ENCODE assay signal across 31 mouse cellular contexts in the genomic region with DNA sequence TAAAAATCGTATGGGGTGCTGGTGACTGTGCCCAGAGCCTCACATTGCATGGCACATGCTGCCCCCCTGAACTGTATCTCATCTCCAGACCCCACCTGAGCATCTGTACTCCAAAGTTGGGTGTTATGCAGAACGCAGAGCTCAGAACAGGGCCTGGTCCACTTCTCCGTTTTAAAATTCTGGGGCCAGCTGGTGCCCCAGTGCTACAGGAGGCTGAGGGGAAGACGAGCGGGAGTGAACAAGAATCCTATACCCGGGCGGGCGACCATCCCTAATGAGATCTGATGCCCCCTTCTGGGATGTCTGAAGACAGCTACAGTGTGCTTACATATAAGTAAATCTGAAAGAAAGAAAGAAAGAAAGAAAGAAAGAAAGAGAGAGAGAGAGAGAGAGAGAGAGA. TPM values are rescaled to one million over a fixed set of nuclear protein-coding genes. Genes with fewer than 3 reads are reported as not detected.
DNase-seq lines count a peak whose midpoint lies in the region; ATAC-seq and TF ChIP-seq lines count a peak whose summit lies in the region.
"Had no signal": no experiment of that assay in that cellular context is flagged by ENCODE, and none has a peak within 500 bp of the region (broad histone marks: within the 10 kb centered on the region; RNA-seq: fewer than 3 reads in every experiment).

No protein-coding gene starts in this region.

- TF ChIP-seq POLR2A in thymus, adult 2 months (IDR thresholded peaks at IDR 0.05; ENCODE audit: control insufficient read depth, extremely low read depth, insufficient read depth, low read length, poor library complexity), result no peak

- H3K36me3 ChIP-seq in kidney, postnatal 0 days (ENCODE audit: insufficient read depth, low read length), result no peaks in the 10 kb centered on the region
- H3K36me3 ChIP-seq in thymus, adult 2 months (ENCODE audit: control insufficient read depth, insufficient read depth, low read length), result peaks cover 3% of the 10 kb centered on the region; the same call in 1 of the 2 replicates
- H3K36me3 ChIP-seq: embryonic facial prominence, embryonic 10.5 days; embryonic facial prominence, embryonic 13.5 days; forebrain, embryonic 12.5 days; forebrain, embryonic 15.5 days; G1E; hindbrain, embryonic 10.5 days; hindbrain, embryonic 13.5 days had no signal

- H3K4me1 ChIP-seq in kidney, postnatal 0 days (replicated peaks; ENCODE audit: insufficient read depth, low read length), result no peaks in the 10 kb centered on the region
- H3K4me1 ChIP-seq in thymus, adult 2 months (replicated peaks; ENCODE audit: control insufficient read depth, insufficient read depth, low read length), result peaks cover 64% of the 10 kb centered on the region
- H3K4me1 ChIP-seq: forebrain, embryonic 15.5 days had no signal

- no peak overlapping the region for H3K4me3 ChIP-seq in gastrocnemius, adult 2 months
- no peak overlapping the region for H3K4me3 ChIP-seq in kidney, postnatal 0 days (replicated peaks; ENCODE audit: low read depth, low read length)
- H3K4me3 ChIP-seq in thymus, adult 2 months (ENCODE audit: control insufficient read depth, insufficient read depth, low read length), result no peak overlapping the region
- H3K4me3 ChIP-seq: embryonic facial prominence, embryonic 10.5 days; embryonic facial prominence, embryonic 13.5 days; erythroblast, embryonic 14.5 days; forebrain, embryonic 12.5 days; forebrain, embryonic 15.5 days; hindbrain, embryonic 10.5 days; hindbrain, embryonic 13.5 days had no signal

- H3K27ac ChIP-seq in gastrocnemius, adult 2 months, result no peak overlapping the region
- no peak overlapping the region for H3K27ac ChIP-seq in kidney, postnatal 0 days
- peak overlapping the region; percentile 96 for H3K27ac ChIP-seq in thymus, adult 2 months (ENCODE audit: control insufficient read depth, insufficient read depth, low read length)
- H3K27ac ChIP-seq: embryonic facial prominence, embryonic 10.5 days; embryonic facial prominence, embryonic 13.5 days; forebrain, embryonic 12.5 days; forebrain, embryonic 15.5 days; hindbrain, embryonic 10.5 days; hindbrain, embryonic 13.5 days had no signal

- H3K27me3 ChIP-seq in kidney, postnatal 0 days (ENCODE audit: insufficient read depth, low read length), result no peaks in the 10 kb centered on the region
- no peaks in the 10 kb centered on the region for H3K27me3 ChIP-seq in thymus, adult 2 months (ENCODE audit: control insufficient read depth, insufficient read depth, low read length)
- H3K27me3 ChIP-seq: embryonic facial prominence, embryonic 13.5 days; forebrain, embryonic 12.5 days; forebrain, embryonic 15.5 days; Patski had no signal

- no peak overlapping the region for H3K9ac ChIP-seq in kidney, postnatal 0 days (ENCODE audit: low read depth, low read length)
- H3K9ac ChIP-seq: embryonic facial prominence, embryonic 13.5 days; forebrain, embryonic 12.5 days; forebrain, embryonic 15.5 days; hindbrain, embryonic 13.5 days had no signal

- peak; percentile 25; the same call in 1 of the 2 replicates for TF ChIP-seq CTCF in gastrocnemius, adult 2 months (IDR thresholded peaks at IDR 0.05)
- TF ChIP-seq CTCF in kidney, postnatal 0 days (IDR thresholded peaks at IDR 0.05; ENCODE audit: low read depth), result peak; percentile 6; the same call in 1 of the 2 replicates
- TF ChIP-seq CTCF in thymus, adult 2 months (IDR thresholded peaks at IDR 0.05; ENCODE audit: borderline replicate concordance, control insufficient read depth, extremely low read depth, insufficient read depth, low read length, poor library complexity), result no peak

- intact Hi-C loops in gastrocnemius, adult 2 months (cut with DNase I), result no loop called here
- intact Hi-C loops in gastrocnemius, postnatal 14 days (cut with DNase I; ENCODE audit: low total_unique reads), result no loop called here

- 28% methylated on average over 8 of the region's 8 CpGs for WGBS in kidney, postnatal 0 days
- 76% methylated on average over 8 of the region's 8 CpGs for WGBS in thymus, adult 2 months

- no peak overlapping the region for H3K4me2 ChIP-seq in kidney, postnatal 0 days (ENCODE audit: low read length)
- H3K4me2 ChIP-seq: embryonic facial prominence, embryonic 13.5 days; forebrain, embryonic 12.5 days; forebrain, embryonic 15.5 days; heart, embryonic 11.5 days; hindbrain, embryonic 13.5 days had no signal

- ATAC-seq in kidney, postnatal 0 days (replicated peaks; ENCODE audit: low FRiP score, low read depth), result no peak
- ATAC-seq: forebrain, embryonic 15.5 days; hindbrain, embryonic 16.5 days; Patski had no signal

- no peak for DNase-seq in gastrocnemius, adult 2 months
- DNase-seq in gastrocnemius, postnatal 14 days, result no peak
- no peak for DNase-seq in kidney, postnatal 0 days (ENCODE audit: low spot score)
- DNase-seq in kidney, postnatal 10 days, result no peak
- peak; percentile 44 for DNase-seq in thymus, adult 2 months
- no peak for DNase-seq in thymus, adult 18-20 months
- peak; percentile 61 for DNase-seq in thymus, postnatal 4 days
- DNase-seq: adrenal gland, postnatal 10 days; adrenal gland, postnatal 36 days; cerebellum, adult 18-20 months; cerebellum, adult 9-10 months; cerebellum, postnatal 25 days; embryo, embryonic 11 days; gastrocnemius, postnatal 10 days; heart, adult 18-20 months had no signal

- no peaks in the 10 kb centered on the region for H3K9me3 ChIP-seq in kidney, postnatal 0 days (replicated peaks; ENCODE audit: low read length)
- H3K9me3 ChIP-seq: embryonic facial prominence, embryonic 10.5 days; embryonic facial prominence, embryonic 13.5 days; forebrain, embryonic 12.5 days; forebrain, embryonic 15.5 days; G1E; hindbrain, embryonic 10.5 days; hindbrain, embryonic 13.5 days had no signal

RNA-seq across cellular contexts. Expression of a gene that starts 1.3 kb away (rescaled TPM):
- total RNA-seq in gastrocnemius, adult 2 months (2021), result not detected
- total RNA-seq in gastrocnemius, postnatal 14 days (2021), result not detected
- 47.7 and 51.1 TPM in 2 replicates for polyA plus RNA-seq in kidney, postnatal 0 days (2015; fragmentation: Nextera tagmentation; extraction: Ambion mirVana)
- polyA plus RNA-seq in thymus, adult 2 months (2012; rRNA removed), result 446 and 456 TPM in 2 replicates
- total RNA-seq: adrenal gland, adult 18-20 months; gastrocnemius, postnatal 10 days; gastrocnemius, postnatal 4 days; heart, postnatal 25 days had no signal
- polyA plus RNA-seq: cortical plate, adult 2 months; erythroblast, embryonic 14.5 days; forebrain, embryonic 12.5 days; forebrain, embryonic 15.5 days; G1E; heart, embryonic 11.5 days; hindbrain, embryonic 10.5 days had no signal

RNA-seq across cellular contexts. Expression of a gene that starts 14.5 kb away (rescaled TPM):
- under 1 TPM; 0.95 to 0.99 TPM for total RNA-seq in gastrocnemius, adult 2 months (2021)
- total RNA-seq in gastrocnemius, postnatal 14 days (2021), result 1 to 10 TPM; 1.4 TPM
- polyA plus RNA-seq in kidney, postnatal 0 days (2015; fragmentation: Nextera tagmentation; extraction: Ambion mirVana), result 6.9 and 8.3 TPM in 2 replicates
- polyA plus RNA-seq in thymus, adult 2 months (2012; rRNA removed), result 86.1 and 91.3 TPM in 2 replicates

RNA-seq across cellular contexts. Expression of a gene that starts 20.6 kb away (rescaled TPM):
- total RNA-seq in gastrocnemius, adult 2 months (2021), result not detected
- total RNA-seq in gastrocnemius, postnatal 14 days (2021), result not detected
- 0.13 and 0.49 TPM in 2 replicates for polyA plus RNA-seq in kidney, postnatal 0 days (2015; fragmentation: Nextera tagmentation; extraction: Ambion mirVana)
- 0.79 and 0.80 TPM in 2 replicates for polyA plus RNA-seq in thymus, adult 2 months (2012; rRNA removed)
- total RNA-seq: CH12.LX; G1E; gastrocnemius, postnatal 10 days; gastrocnemius, postnatal 4 days; heart, adult 18-20 months; heart, postnatal 25 days had no signal
- polyA plus RNA-seq: cortical plate, adult 2 months; erythroblast, embryonic 14.5 days; forebrain, embryonic 12.5 days; forebrain, embryonic 15.5 days; G1E; hindbrain, embryonic 13.5 days; Patski had no signal

RNA-seq across cellular contexts. Expression of a gene that starts 30.7 kb away (rescaled TPM):
- 1 to 10 TPM; 5.8 to 7.7 TPM for total RNA-seq in gastrocnemius, adult 2 months (2021)
- total RNA-seq in gastrocnemius, postnatal 14 days (2021), result 10 to 100 TPM; 11.9 to 15.1 TPM
- 90.6 and 94.3 TPM in 2 replicates for polyA plus RNA-seq in kidney, postnatal 0 days (2015; fragmentation: Nextera tagmentation; extraction: Ambion mirVana)
- polyA plus RNA-seq in thymus, adult 2 months (2012; rRNA removed), result 122 and 145 TPM in 2 replicates

RNA-seq across cellular contexts. Expression of a gene that starts 41.0 kb away (rescaled TPM):
- 10 to 100 TPM; 14.8 to 22.3 TPM for total RNA-seq in gastrocnemius, adult 2 months (2021)
- 10 to 100 TPM; 12.8 to 15.5 TPM for total RNA-seq in gastrocnemius, postnatal 14 days (2021)
- polyA plus RNA-seq in kidney, postnatal 0 days (2015; fragmentation: Nextera tagmentation; extraction: Ambion mirVana), result 19.8 and 22.2 TPM in 2 replicates
- polyA plus RNA-seq in thymus, adult 2 months (2012; rRNA removed), result 65.5 and 69.1 TPM in 2 replicates

Comparison
In these comparisons a context has a peak if more than half of its experiments do, and no peak if none do; other contexts are left out.
1. DNase-seq: peak in thymus, adult 2 months (single experiment) and thymus, postnatal 4 days (single experiment); none in gastrocnemius, adult 2 months (single experiment), gastrocnemius, postnatal 14 days (single experiment), kidney, postnatal 0 days (single experiment), kidney, postnatal 10 days (single experiment) and thymus, adult 18-20 months (0 of 2).